Mouse (Mus musculus) spleen, adult 2 months (tissue): ENCODE results near the gene Ccdc71. TPM values are rescaled to one million over a fixed set of nuclear protein-coding genes. Genes with fewer than 3 reads are reported as not detected.

ENCODE experiments used
- DNase-seq, 2 experiments: peaks; one replicate each; pipeline versions ENCODE4 v3.0.0 to v3.0.0-alpha.2; 2012 to 2021; ENCODE audit warnings: low spot score in 2 of 2, low read depth in 1 of 2
- H3K27ac ChIP-seq: fragments of 200-500 bp; 2 replicates; pipeline ENCODE4 v1.5.1; 2012; ENCODE audit warnings: low read length, inconsistent platforms; ENCODE audit not compliant: insufficient read depth
- H3K27me3 ChIP-seq: fragments of 200-500 bp; 2 replicates; pipeline ENCODE4 v1.6.1; 2012; ENCODE audit warnings: mild to moderate bottlenecking, moderate library complexity, low read length, inconsistent platforms; ENCODE audit not compliant: control insufficient read depth, insufficient read depth
- H3K36me3 ChIP-seq: fragments of 200-500 bp; 2 replicates; pipeline ENCODE4 v1.6.1; 2012; ENCODE audit warnings: mild to moderate bottlenecking, low read length, inconsistent platforms; ENCODE audit not compliant: control insufficient read depth, insufficient read depth
- H3K4me1 ChIP-seq: fragments of 200-500 bp; 2 replicates; pipeline ENCODE4 v1.6.1; 2011; ENCODE audit warnings: inconsistent platforms; ENCODE audit not compliant: control insufficient read depth, insufficient read depth, insufficient read length
- H3K4me3 ChIP-seq: fragments of 200-500 bp; 2 replicates; pipeline ENCODE4 v1.5.1; 2011; ENCODE audit warnings: mild to moderate bottlenecking, inconsistent platforms; ENCODE audit not compliant: insufficient read depth, insufficient read length; ENCODE audit errors: extremely low read depth
- CTCF ChIP-seq: fragments of 200-500 bp; IDR thresholded peaks from 2 replicates; pipeline ENCODE4 v1.5.1; 2011; ENCODE audit warnings: mild to moderate bottlenecking, inconsistent platforms; ENCODE audit not compliant: insufficient read depth, insufficient read length, insufficient replicate concordance; ENCODE audit errors: extremely low read depth
- POLR2A ChIP-seq: fragments of 200-500 bp; IDR thresholded peaks from 2 replicates; pipeline ENCODE4 v1.6.1; 2011; ENCODE audit warnings: low read depth, low read length, inconsistent platforms
- WGBS: fragments of 180-500 bp; shearing (Covaris S2); methylation state at CpG from one replicate; pipeline ENCODE4 v1.1.7; 2018; 5-methylcytosine and 5-hydroxymethylcytosine counted together
- polyA plus RNA-seq: library from polyadenylated mRNA; depleted of rRNA; stranded (reverse); fragments of >200 nt; gene quantifications from 2 replicates; pipeline ENCODE4 v1.2.3, GENCODE M21; 2012

Ccdc71 gene
- polyA plus RNA-seq, 1 experiment: 16.5 TPM

- no peaks in the 10 kb centered on the region for H3K27me3 ChIP-seq
- TF ChIP-seq CTCF (no peak), POLR2A (no peak)
- peaks cover 4% of the 10 kb centered on the region; the same call in 1 of the 2 replicates for H3K4me1 ChIP-seq
- no peak overlapping the region for H3K27ac ChIP-seq
- WGBS: 88% methylated on average over 6 of the region's 6 CpGs
- no peak overlapping the region for H3K4me3 ChIP-seq
- no peaks in the 10 kb centered on the region for H3K36me3 ChIP-seq
- DNase-seq: no peak
These were observed 21.2 kb upstream of the Ccdc71 start for GRCm38 (mm10) chr9:108439176-108439575.

- 79% methylated on average over 5 of the region's 5 CpGs for WGBS
- DNase-seq: no peak
- no peaks in the 10 kb centered on the region for H3K36me3 ChIP-seq
- H3K4me1 ChIP-seq: peaks cover 11% of the 10 kb centered on the region; the same call in 1 of the 2 replicates
- TF ChIP-seq CTCF (no peak), POLR2A (no peak)
- no peak overlapping the region for H3K27ac ChIP-seq
- no peaks in the 10 kb centered on the region for H3K27me3 ChIP-seq
- no peak overlapping the region for H3K4me3 ChIP-seq
These were observed 19.8 kb upstream of the Ccdc71 start for GRCm38 (mm10) chr9:108440485-108440884.

- Histone ChIP-seq H3K4me3 (no peak overlapping the region), H3K36me3 (no peaks in the 10 kb centered on the region), H3K27ac (no peak overlapping the region), H3K4me1 (peaks cover 11% of the 10 kb centered on the region; the same call in 1 of the 2 replicates), H3K27me3 (no peaks in the 10 kb centered on the region)
- TF ChIP-seq CTCF (no peak), POLR2A (no peak)
- 91% methylated on average over 11 of the region's 11 CpGs for WGBS
- DNase-seq: no peak
These were observed 18.9 kb upstream of the Ccdc71 start for GRCm38 (mm10) chr9:108441236-108441919.

GRCm38 (mm10) chr9:108445125-108445524 lies 15.2 kb upstream of the Ccdc71 start:
- DNase-seq: no peak
- TF ChIP-seq POLR2A (no peak), CTCF (no peak)
- Histone ChIP-seq H3K4me1 (peaks cover 11% of the 10 kb centered on the region; the same call in 1 of the 2 replicates), H3K27me3 (no peaks in the 10 kb centered on the region), H3K36me3 (no peaks in the 10 kb centered on the region), H3K27ac (no peak overlapping the region), H3K4me3 (no peak overlapping the region)
- WGBS: 13% methylated on average over 9 of the region's 9 CpGs

- no peak overlapping the region for H3K4me3 ChIP-seq
- TF ChIP-seq POLR2A: no peak
- TF ChIP-seq CTCF: no peak
- H3K27me3 ChIP-seq: no peaks in the 10 kb centered on the region
- no peak for DNase-seq
- WGBS: 85% methylated on average over 4 of the region's 4 CpGs
- no peak overlapping the region for H3K27ac ChIP-seq
- H3K4me1 ChIP-seq: peaks cover 10% of the 10 kb centered on the region; the same call in 1 of the 2 replicates
- H3K36me3 ChIP-seq: no peaks in the 10 kb centered on the region
These were observed 10.5 kb upstream of the Ccdc71 start for GRCm38 (mm10) chr9:108449860-108450259.

- Histone ChIP-seq H3K36me3 (no peaks in the 10 kb centered on the region), H3K27ac (no peak overlapping the region), H3K4me1 (peaks cover 6% of the 10 kb centered on the region; the same call in 1 of the 2 replicates), H3K4me3 (no peak overlapping the region), H3K27me3 (no peaks in the 10 kb centered on the region)
- DNase-seq: no peak
- TF ChIP-seq CTCF: no peak
- no peak for TF ChIP-seq POLR2A
- 75% methylated on average over 21 of the region's 21 CpGs for WGBS
These were observed 9.8 kb upstream of the Ccdc71 start for GRCm38 (mm10) chr9:108450292-108451169.
